Comparison of ENCODE assay signal across 7 mouse cellular contexts in genomic region chr17:26946567-26946966, GRCm38 (mm10). TPM values are rescaled to one million over a fixed set of nuclear protein-coding genes. Genes with fewer than 3 reads are reported as not detected.
A peak's percentile ranks its signal among the peaks of the same experiment; 100 is the strongest.
DNase-seq lines count a peak whose midpoint lies in the region; ATAC-seq and TF ChIP-seq lines count a peak whose summit lies in the region.

No protein-coding gene starts in this region.

- no peaks in the 10 kb centered on the region for H3K9me3 ChIP-seq in hindbrain, embryonic 15.5 days
- H3K9me3 ChIP-seq in limb, embryonic 11.5 days (ENCODE audit: control insufficient read depth, low read length) = no peaks in the 10 kb centered on the region
- H3K9me3 ChIP-seq in midbrain, embryonic 12.5 days = no peaks in the 10 kb centered on the region

- H3K4me3 ChIP-seq in hindbrain, embryonic 15.5 days = peak overlapping the region; percentile 34
- H3K4me3 ChIP-seq in limb, embryonic 11.5 days (ENCODE audit: low read depth, low read length) = peak overlapping the region; percentile 43
- peak overlapping the region; percentile 40 for H3K4me3 ChIP-seq in midbrain, embryonic 12.5 days
- H3K4me3 ChIP-seq in spleen, adult 2 months (ENCODE audit: extremely low read depth, insufficient read depth, insufficient read length) = peak overlapping the region; percentile 48; the same call in 1 of the 2 replicates

- DNase-seq in adrenal gland, postnatal 25 days = peak; percentile 89
- DNase-seq in cerebellum, postnatal 25 days = peak; percentile 88 to 93
- peak; percentile 84 for DNase-seq in gastrocnemius, postnatal 10 days
- peak; percentile 74 for DNase-seq in limb, embryonic 11.5 days (ENCODE audit: low spot score)
- no peak for DNase-seq in spleen, adult 2 months (ENCODE audit: low read depth in 1 of 2, low spot score in 2 of 2)

- whole genome bisulfite sequencing in hindbrain, embryonic 15.5 days = under 1% methylated on average over 36 of the region's 37 CpGs
- under 1% methylated on average over 36 of the region's 37 CpGs for WGBS in limb, embryonic 11.5 days
- 2% methylated on average over 27 of the region's 37 CpGs for WGBS in midbrain, embryonic 12.5 days
- WGBS in spleen, adult 2 months = 3% methylated on average over 34 of the region's 37 CpGs

- H3K9ac ChIP-seq in hindbrain, embryonic 15.5 days = peak overlapping the region; percentile 30
- peak overlapping the region; percentile 57 for H3K9ac ChIP-seq in limb, embryonic 11.5 days (ENCODE audit: low read length)
- peak overlapping the region; percentile 72 for H3K9ac ChIP-seq in midbrain, embryonic 12.5 days (replicated peaks)

- no peak for TF ChIP-seq POLR2A in spleen, adult 2 months (IDR thresholded peaks at IDR 0.05; ENCODE audit: low read depth, low read length)

- H3K4me1 ChIP-seq in hindbrain, embryonic 15.5 days (replicated peaks) = peaks cover 67% of the 10 kb centered on the region
- H3K4me1 ChIP-seq in limb, embryonic 11.5 days (ENCODE audit: control insufficient read depth, insufficient read depth, low read length) = peaks cover 38% of the 10 kb centered on the region
- peaks cover 76% of the 10 kb centered on the region for H3K4me1 ChIP-seq in midbrain, embryonic 12.5 days
- peaks cover 15% of the 10 kb centered on the region for H3K4me1 ChIP-seq in spleen, adult 2 months (ENCODE audit: control insufficient read depth, insufficient read depth, insufficient read length)

- H3K27ac ChIP-seq in hindbrain, embryonic 15.5 days (replicated peaks) = peak overlapping the region; percentile 74
- H3K27ac ChIP-seq in limb, embryonic 11.5 days (replicated peaks; ENCODE audit: low read depth, low read length) = peak overlapping the region; percentile 22; the same call in 1 of the 2 replicates
- H3K27ac ChIP-seq in midbrain, embryonic 12.5 days (replicated peaks) = peak overlapping the region; percentile 71
- H3K27ac ChIP-seq in spleen, adult 2 months (ENCODE audit: insufficient read depth, low read length) = no peak overlapping the region

- TF ChIP-seq CTCF in spleen, adult 2 months (IDR thresholded peaks at IDR 0.05; ENCODE audit: extremely low read depth, insufficient read depth, insufficient read length, insufficient replicate concordance) = no peak

- no peaks in the 10 kb centered on the region for H3K36me3 ChIP-seq in hindbrain, embryonic 15.5 days
- H3K36me3 ChIP-seq in limb, embryonic 11.5 days (ENCODE audit: control insufficient read depth, insufficient read depth, low read length) = no peaks in the 10 kb centered on the region
- no peaks in the 10 kb centered on the region for H3K36me3 ChIP-seq in midbrain, embryonic 12.5 days
- no peaks in the 10 kb centered on the region for H3K36me3 ChIP-seq in spleen, adult 2 months (ENCODE audit: control insufficient read depth, insufficient read depth, low read length)

- peak overlapping the region; percentile 58 for H3K4me2 ChIP-seq in hindbrain, embryonic 15.5 days
- peak overlapping the region; percentile 80 for H3K4me2 ChIP-seq in limb, embryonic 11.5 days (ENCODE audit: low read depth, severe bottlenecking)
- peak overlapping the region; percentile 74 for H3K4me2 ChIP-seq in midbrain, embryonic 12.5 days (replicated peaks)

- no peak for ATAC-seq in hindbrain, embryonic 15.5 days (ENCODE audit: low FRiP score, low read depth)
- peak; percentile 18; the same call in 1 of the 2 replicates for ATAC-seq in limb, embryonic 11.5 days (ENCODE audit: insufficient number of reproducible peaks, low FRiP score, low TSS enrichment, low read depth)
- ATAC-seq in midbrain, embryonic 12.5 days (ENCODE audit: low FRiP score, low read depth) = 0 out of 2 replicates have a peak, but pooled peaks have one; percentile 14

- no peaks in the 10 kb centered on the region for H3K27me3 ChIP-seq in hindbrain, embryonic 15.5 days
- no peaks in the 10 kb centered on the region for H3K27me3 ChIP-seq in limb, embryonic 11.5 days (ENCODE audit: control insufficient read depth, insufficient read depth, low read length)
- no peaks in the 10 kb centered on the region for H3K27me3 ChIP-seq in midbrain, embryonic 12.5 days
- H3K27me3 ChIP-seq in spleen, adult 2 months (ENCODE audit: control insufficient read depth, insufficient read depth, low read length) = peaks cover 16% of the 10 kb centered on the region

RNA-seq across cellular contexts. Expression of gene Syngap1, which starts 5.5 kb away (rescaled TPM):
- total RNA-seq in adrenal gland, postnatal 25 days (2021) = 25.9 and 26.7 TPM in 2 replicates
- 10 to 100 TPM in 1 of 2 experiments, 1 to 10 TPM in 1; 8.2 to 11.8 TPM for total RNA-seq in gastrocnemius, postnatal 10 days (2021)
- polyA plus RNA-seq in hindbrain, embryonic 15.5 days (2015; fragmentation: Nextera tagmentation; extraction: Ambion mirVana) = 4.7 and 5.1 TPM in 2 replicates
- 3.1 and 3.5 TPM in 2 replicates for polyA plus RNA-seq in limb, embryonic 11.5 days (2014; fragmentation: Nextera tagmentation; extraction: Ambion mirVana)
- polyA plus RNA-seq in midbrain, embryonic 12.5 days (2016; fragmentation: Nextera tagmentation; extraction: Ambion mirVana) = 3.3 and 3.6 TPM in 2 replicates
- polyA plus RNA-seq in spleen, adult 2 months (2012; rRNA removed) = 7.3 and 9.6 TPM in 2 replicates

RNA-seq across cellular contexts. Expression of gene Cuta, which starts 7.2 kb away (rescaled TPM):
- total RNA-seq in adrenal gland, postnatal 25 days (2021) = 150 and 153 TPM in 2 replicates
- 10 to 100 TPM; 87.9 to 91.1 TPM for total RNA-seq in gastrocnemius, postnatal 10 days (2021)
- polyA plus RNA-seq in hindbrain, embryonic 15.5 days (2015; fragmentation: Nextera tagmentation; extraction: Ambion mirVana) = 134 and 138 TPM in 2 replicates
- polyA plus RNA-seq in limb, embryonic 11.5 days (2014; fragmentation: Nextera tagmentation; extraction: Ambion mirVana) = 164 and 170 TPM in 2 replicates
- polyA plus RNA-seq in midbrain, embryonic 12.5 days (2016; fragmentation: Nextera tagmentation; extraction: Ambion mirVana) = 156 and 159 TPM in 2 replicates
- 87.9 and 131 TPM in 2 replicates for polyA plus RNA-seq in spleen, adult 2 months (2012; rRNA removed)

RNA-seq across cellular contexts. Expression of gene Phf1, which starts 13.7 kb away (rescaled TPM):
- 29.8 and 44.1 TPM in 2 replicates for total RNA-seq in adrenal gland, postnatal 25 days (2021)
- 1 to 10 TPM; 5.1 to 8.1 TPM for total RNA-seq in gastrocnemius, postnatal 10 days (2021)
- 32.3 and 34.7 TPM in 2 replicates for polyA plus RNA-seq in hindbrain, embryonic 15.5 days (2015; fragmentation: Nextera tagmentation; extraction: Ambion mirVana)
- 4.7 and 5.0 TPM in 2 replicates for polyA plus RNA-seq in limb, embryonic 11.5 days (2014; fragmentation: Nextera tagmentation; extraction: Ambion mirVana)
- 11.6 and 11.9 TPM in 2 replicates for polyA plus RNA-seq in midbrain, embryonic 12.5 days (2016; fragmentation: Nextera tagmentation; extraction: Ambion mirVana)
- 103 and 131 TPM in 2 replicates for polyA plus RNA-seq in spleen, adult 2 months (2012; rRNA removed)

RNA-seq across cellular contexts. Expression of gene Zbtb9, which starts 26.4 kb away (rescaled TPM):
- 5.1 and 8.0 TPM in 2 replicates for total RNA-seq in adrenal gland, postnatal 25 days (2021)
- total RNA-seq in gastrocnemius, postnatal 10 days (2021) = 1 to 10 TPM; 2.7 to 3.9 TPM
- polyA plus RNA-seq in hindbrain, embryonic 15.5 days (2015; fragmentation: Nextera tagmentation; extraction: Ambion mirVana) = 14.6 and 14.7 TPM in 2 replicates
- polyA plus RNA-seq in limb, embryonic 11.5 days (2014; fragmentation: Nextera tagmentation; extraction: Ambion mirVana) = 11.5 and 14.0 TPM in 2 replicates
- 18.5 and 19.9 TPM in 2 replicates for polyA plus RNA-seq in midbrain, embryonic 12.5 days (2016; fragmentation: Nextera tagmentation; extraction: Ambion mirVana)
- 13.7 and 25.0 TPM in 2 replicates for polyA plus RNA-seq in spleen, adult 2 months (2012; rRNA removed)

RNA-seq across cellular contexts. Expression of gene Kifc5b, which starts 29.7 kb away (rescaled TPM):
- total RNA-seq in adrenal gland, postnatal 25 days (2021) = 3.5 and 4.0 TPM in 2 replicates
- total RNA-seq in gastrocnemius, postnatal 10 days (2021) = 1 to 10 TPM; 2.5 to 4.1 TPM
- 3.4 and 3.7 TPM in 2 replicates for polyA plus RNA-seq in hindbrain, embryonic 15.5 days (2015; fragmentation: Nextera tagmentation; extraction: Ambion mirVana)
- 7.3 and 9.8 TPM in 2 replicates for polyA plus RNA-seq in limb, embryonic 11.5 days (2014; fragmentation: Nextera tagmentation; extraction: Ambion mirVana)
- 6.3 and 9.1 TPM in 2 replicates for polyA plus RNA-seq in midbrain, embryonic 12.5 days (2016; fragmentation: Nextera tagmentation; extraction: Ambion mirVana)
- 6.8 and 7.6 TPM in 2 replicates for polyA plus RNA-seq in spleen, adult 2 months (2012; rRNA removed)

Comparison
In these comparisons a context has a peak if more than half of its experiments do, and no peak if none do; other contexts are left out.
1. DNase-seq: peak in adrenal gland, postnatal 25 days (single experiment), cerebellum, postnatal 25 days (2 of 2), gastrocnemius, postnatal 10 days (single experiment) and limb, embryonic 11.5 days (single experiment); none in spleen, adult 2 months (0 of 2).
2. Peak in every context shown above with its lines, with median percentiles within 50 percentile points of each other: H3K4me2 ChIP-seq, H3K4me3 ChIP-seq and H3K9ac ChIP-seq.